ENCODE assay signal across 7 mouse cellular contexts in genomic region chr9:44234479-44235427, GRCm38 (mm10). TPM values are rescaled to one million over a fixed set of nuclear protein-coding genes. Genes with fewer than 3 reads are reported as not detected.
DNase-seq lines count a peak whose midpoint lies in the region; ATAC-seq and TF ChIP-seq lines count a peak whose summit lies in the region.

No protein-coding gene starts in this region.

- no peaks in the 10 kb centered on the region for H3K27me3 ChIP-seq in E14TG2a.4 (ENCODE audit: insufficient read depth, low read length)
- H3K27me3 ChIP-seq in embryonic facial prominence, embryonic 13.5 days = no peaks in the 10 kb centered on the region
- H3K27me3 ChIP-seq in heart, embryonic 16.5 days (ENCODE audit: control insufficient read depth, insufficient read depth, low read length) = no peaks in the 10 kb centered on the region
- H3K27me3 ChIP-seq in spleen, adult 2 months (ENCODE audit: control insufficient read depth, insufficient read depth, low read length) = no peaks in the 10 kb centered on the region

- H3K4me1 ChIP-seq in E14TG2a.4 (replicated peaks; ENCODE audit: low read depth, low read length) = peaks cover 25% of the 10 kb centered on the region
- H3K4me1 ChIP-seq in embryonic facial prominence, embryonic 13.5 days = peaks cover 27% of the 10 kb centered on the region
- H3K4me1 ChIP-seq in heart, embryonic 16.5 days (ENCODE audit: control insufficient read depth, insufficient read depth, low read length) = peaks cover 27% of the 10 kb centered on the region
- H3K4me1 ChIP-seq in spleen, adult 2 months (ENCODE audit: control insufficient read depth, insufficient read depth, insufficient read length) = peaks cover 25% of the 10 kb centered on the region

- no peak for ATAC-seq in embryonic facial prominence, embryonic 13.5 days (ENCODE audit: insufficient number of reproducible peaks, insufficient read depth, low FRiP score, low TSS enrichment, low read depth)
- ATAC-seq in heart, embryonic 16.5 days (replicated peaks; ENCODE audit: extremely low read depth, insufficient read depth, low FRiP score) = no peak
- ATAC-seq in megakaryocyte progenitor cell, adult 5-6 weeks (replicated peaks; ENCODE audit: poor library complexity) = peak; percentile 54

- peak; percentile 47 for DNase-seq in adrenal gland, adult 8-10 months
- DNase-seq in left cerebral cortex, adult 2 months (ENCODE audit: extremely low spot score in 1 of 2, low spot score in 2 of 2) = peak in 1 of 2 experiments; percentile 48
- DNase-seq in spleen, adult 2 months (ENCODE audit: low read depth in 1 of 2, low spot score in 2 of 2) = peak in 1 of 2 experiments; percentile 76

- peak overlapping the region; percentile 95 for H3K4me3 ChIP-seq in E14TG2a.4 (replicated peaks; ENCODE audit: low read length)
- H3K4me3 ChIP-seq in embryonic facial prominence, embryonic 13.5 days = peak overlapping the region; percentile 85
- H3K4me3 ChIP-seq in heart, embryonic 16.5 days (ENCODE audit: low read length) = peak overlapping the region; percentile 52
- H3K4me3 ChIP-seq in left cerebral cortex, adult 2 months = peak overlapping the region; percentile 93
- peak overlapping the region; percentile 51 for H3K4me3 ChIP-seq in spleen, adult 2 months (ENCODE audit: extremely low read depth, insufficient read depth, insufficient read length)

- H3K9ac ChIP-seq in embryonic facial prominence, embryonic 13.5 days = peak overlapping the region; percentile 4; the same call in 1 of the 2 replicates
- peak overlapping the region; percentile 65 for H3K9ac ChIP-seq in heart, embryonic 16.5 days (ENCODE audit: low read length)

- WGBS in embryonic facial prominence, embryonic 13.5 days = 23% methylated on average over 19 of the region's 19 CpGs
- 22% methylated on average over 19 of the region's 19 CpGs for WGBS in heart, embryonic 16.5 days
- 10% methylated on average over 19 of the region's 19 CpGs for WGBS in spleen, adult 2 months

- H3K9me3 ChIP-seq in E14TG2a.4 (ENCODE audit: low read length) = no peaks in the 10 kb centered on the region
- no peaks in the 10 kb centered on the region for H3K9me3 ChIP-seq in embryonic facial prominence, embryonic 13.5 days
- no peaks in the 10 kb centered on the region for H3K9me3 ChIP-seq in heart, embryonic 16.5 days (replicated peaks; ENCODE audit: control insufficient read depth, low read length)

- no peak for TF ChIP-seq POLR2A in spleen, adult 2 months (IDR thresholded peaks at IDR 0.05; ENCODE audit: low read depth, low read length)

- peak overlapping the region; percentile 75 for H3K4me2 ChIP-seq in embryonic facial prominence, embryonic 13.5 days
- peak overlapping the region; percentile 73 for H3K4me2 ChIP-seq in heart, embryonic 16.5 days (ENCODE audit: low read depth, low read length)

- intact Hi-C loops in left cerebral cortex, adult 2 months (cut with DNase I) = loop anchor here (1.0 to 10.0 kb wide), 4 partner anchors 34 to 250 kb away; partner anchors contain the start of gene Nlrx1

- peak overlapping the region; percentile 30; the same call in 1 of the 2 replicates for H3K27ac ChIP-seq in embryonic facial prominence, embryonic 13.5 days
- peak overlapping the region; percentile 85 for H3K27ac ChIP-seq in heart, embryonic 16.5 days (ENCODE audit: low read length)
- peak overlapping the region; percentile 78 for H3K27ac ChIP-seq in left cerebral cortex, adult 2 months
- H3K27ac ChIP-seq in spleen, adult 2 months (ENCODE audit: insufficient read depth, low read length) = peak overlapping the region; percentile 75

- no peak for TF ChIP-seq CTCF in E14TG2a.4 (conservative IDR thresholded peaks at IDR 0.05; ENCODE audit: low read length)
- no peak; the same call in 1 of the 2 replicates for TF ChIP-seq CTCF in left cerebral cortex, adult 2 months (IDR thresholded peaks at IDR 0.05)
- no peak for TF ChIP-seq CTCF in spleen, adult 2 months (IDR thresholded peaks at IDR 0.05; ENCODE audit: extremely low read depth, insufficient read depth, insufficient read length, insufficient replicate concordance)

- no peaks in the 10 kb centered on the region for H3K36me3 ChIP-seq in E14TG2a.4 (ENCODE audit: insufficient read depth, low read length)
- no peaks in the 10 kb centered on the region for H3K36me3 ChIP-seq in embryonic facial prominence, embryonic 13.5 days
- no peaks in the 10 kb centered on the region for H3K36me3 ChIP-seq in heart, embryonic 16.5 days (ENCODE audit: control insufficient read depth, insufficient read depth)
- no peaks in the 10 kb centered on the region for H3K36me3 ChIP-seq in spleen, adult 2 months (ENCODE audit: control insufficient read depth, insufficient read depth, low read length)

RNA-seq across cellular contexts. Expression of gene Cbl, which starts 0.9 kb away (rescaled TPM):
- total RNA-seq in adrenal gland, adult 8-10 months (2022) = 10 to 100 TPM; 30.4 to 52.9 (median 40.1) TPM
- 17.3 and 19.5 TPM in 2 replicates for polyA plus RNA-seq in embryonic facial prominence, embryonic 13.5 days (2015; fragmentation: Nextera tagmentation; extraction: Ambion mirVana)
- polyA plus RNA-seq in heart, embryonic 16.5 days (2015; fragmentation: Nextera tagmentation; extraction: Ambion mirVana) = 12.6 and 13.0 TPM in 2 replicates
- 10 to 100 TPM; 59.5 to 66.3 TPM for total RNA-seq in left cerebral cortex, adult 2 months (2021)
- 106 and 109 TPM in 2 replicates for total RNA-seq in megakaryocyte progenitor cell, adult 5-6 weeks (2015)
- 28.9 and 45.7 TPM in 2 replicates for total RNA-seq in megakaryocyte progenitor cell, adult 5-6 weeks (2017)
- polyA plus RNA-seq in spleen, adult 2 months (2012; rRNA removed) = 16.1 and 20.3 TPM in 2 replicates

RNA-seq across cellular contexts. Expression of gene Ccdc153, which starts 5.7 kb away (rescaled TPM):
- 10 to 100 TPM in 2 of 4 experiments, 1 to 10 TPM in 2; 3.9 to 18.0 (median 7.9) TPM for total RNA-seq in adrenal gland, adult 8-10 months (2022)
- polyA plus RNA-seq in embryonic facial prominence, embryonic 13.5 days (2015; fragmentation: Nextera tagmentation; extraction: Ambion mirVana) = not detected in 2 replicates
- 0.88 and 2.5 TPM in 2 replicates for polyA plus RNA-seq in heart, embryonic 16.5 days (2015; fragmentation: Nextera tagmentation; extraction: Ambion mirVana)
- 1 to 10 TPM in 1 of 2 experiments, under 1 TPM in 1; 0.77 to 1.1 TPM for total RNA-seq in left cerebral cortex, adult 2 months (2021)
- total RNA-seq in megakaryocyte progenitor cell, adult 5-6 weeks (2015) = not detected in 2 replicates
- not detected in 2 replicates for total RNA-seq in megakaryocyte progenitor cell, adult 5-6 weeks (2017)
- not detected in 2 replicates for polyA plus RNA-seq in spleen, adult 2 months (2012; rRNA removed)

RNA-seq across cellular contexts. Expression of gene Pdzd3, which starts 16.5 kb away (rescaled TPM):
- total RNA-seq in adrenal gland, adult 8-10 months (2022) = under 1 TPM in 3 of 4 experiments, not detected in 1; 0.24 to 0.27 (median 0.25) TPM
- 0.37 TPM in 1 of 2 replicates, not detected in the other for polyA plus RNA-seq in embryonic facial prominence, embryonic 13.5 days (2015; fragmentation: Nextera tagmentation; extraction: Ambion mirVana)
- 0.06 and 0.07 TPM in 2 replicates for polyA plus RNA-seq in heart, embryonic 16.5 days (2015; fragmentation: Nextera tagmentation; extraction: Ambion mirVana)
- total RNA-seq in left cerebral cortex, adult 2 months (2021) = 1 to 10 TPM in 1 of 2 experiments, under 1 TPM in 1; 0.50 to 1.2 TPM
- total RNA-seq in megakaryocyte progenitor cell, adult 5-6 weeks (2015) = 0.35 and 0.54 TPM in 2 replicates
- total RNA-seq in megakaryocyte progenitor cell, adult 5-6 weeks (2017) = not detected in 2 replicates
- polyA plus RNA-seq in spleen, adult 2 months (2012; rRNA removed) = 0.07 and 0.08 TPM in 2 replicates

RNA-seq across cellular contexts. Expression of gene Nlrx1, which starts 33.6 kb away (rescaled TPM):
- total RNA-seq in adrenal gland, adult 8-10 months (2022) = 10 to 100 TPM; 27.6 to 41.8 (median 34.2) TPM
- 8.2 and 9.8 TPM in 2 replicates for polyA plus RNA-seq in embryonic facial prominence, embryonic 13.5 days (2015; fragmentation: Nextera tagmentation; extraction: Ambion mirVana)
- polyA plus RNA-seq in heart, embryonic 16.5 days (2015; fragmentation: Nextera tagmentation; extraction: Ambion mirVana) = 7.3 and 7.9 TPM in 2 replicates
- 10 to 100 TPM in 1 of 2 experiments, 1 to 10 TPM in 1; 8.7 to 13.3 TPM for total RNA-seq in left cerebral cortex, adult 2 months (2021)
- 4.1 and 4.7 TPM in 2 replicates for total RNA-seq in megakaryocyte progenitor cell, adult 5-6 weeks (2015)
- 3.4 and 8.3 TPM in 2 replicates for total RNA-seq in megakaryocyte progenitor cell, adult 5-6 weeks (2017)
- polyA plus RNA-seq in spleen, adult 2 months (2012; rRNA removed) = 8.4 and 10.7 TPM in 2 replicates

RNA-seq across cellular contexts. Expression of gene Abcg4, which starts 53.7 kb away (rescaled TPM):
- 10 to 100 TPM; 39.3 to 51.3 (median 42.1) TPM for total RNA-seq in adrenal gland, adult 8-10 months (2022)
- polyA plus RNA-seq in embryonic facial prominence, embryonic 13.5 days (2015; fragmentation: Nextera tagmentation; extraction: Ambion mirVana) = 6.1 and 6.5 TPM in 2 replicates
- 1.9 and 2.5 TPM in 2 replicates for polyA plus RNA-seq in heart, embryonic 16.5 days (2015; fragmentation: Nextera tagmentation; extraction: Ambion mirVana)
- 10 to 100 TPM; 62.1 TPM for total RNA-seq in left cerebral cortex, adult 2 months (2021)
- total RNA-seq in megakaryocyte progenitor cell, adult 5-6 weeks (2015) = 3.9 and 7.4 TPM in 2 replicates
- total RNA-seq in megakaryocyte progenitor cell, adult 5-6 weeks (2017) = 1.6 and 2.5 TPM in 2 replicates
- 12.3 and 22.3 TPM in 2 replicates for polyA plus RNA-seq in spleen, adult 2 months (2012; rRNA removed)

Comparison
In these comparisons a context has a peak if more than half of its experiments do, and no peak if none do; other contexts are left out.
1. H3K27ac ChIP-seq: peak in every context shown above with its lines; median percentile 85 in heart, embryonic 16.5 days; 78 in left cerebral cortex, adult 2 months; 75 in spleen, adult 2 months; 30 in embryonic facial prominence, embryonic 13.5 days.